Mouse (Mus musculus) NIH3T3 (cell line): ENCODE results near the gene Ackr2.

Experiments used
- DNase-seq: peaks from one replicate; pipeline ENCODE4 v3.0.0-alpha.2; 2012; ENCODE audit warnings: low read depth

The Ackr2 gene

GRCm38 (mm10) chr9:121892057-121892687 is 6.0 kb upstream of the Ackr2 start:
- no peak for DNase-seq

- DNase-seq = no peak
Measured at GRCm38 (mm10) chr9:121894447-121894846, 3.7 kb upstream of the Ackr2 start.

GRCm38 (mm10) chr9:121895392-121895993 is 2.7 kb upstream of the Ackr2 start:
- DNase-seq = no peak

GRCm38 (mm10) chr9:121896820-121897219 is 1.3 kb upstream of the Ackr2 start:
- DNase-seq = no peak

GRCm38 (mm10) chr9:121899306-121899705 is 1.2 kb downstream of the Ackr2 start:
- DNase-seq = no peak

GRCm38 (mm10) chr9:121900282-121900855 is 2.2 kb downstream of the Ackr2 start:
- DNase-seq = no peak

- no peak for DNase-seq
Measured at GRCm38 (mm10) chr9:121901710-121902700, 3.9 kb downstream of the Ackr2 start.

- DNase-seq = no peak
Measured at GRCm38 (mm10) chr9:121903476-121904305, 5.5 kb downstream of the Ackr2 start.

GRCm38 (mm10) chr9:121904319-121904718 is 6.2 kb downstream of the Ackr2 start:
- DNase-seq = no peak

GRCm38 (mm10) chr9:121904946-121905345 is 6.8 kb downstream of the Ackr2 start:
- DNase-seq = no peak

- peak; percentile 17 for DNase-seq
Measured at GRCm38 (mm10) chr9:121905556-121906185, 7.5 kb downstream of the Ackr2 start.

GRCm38 (mm10) chr9:121906456-121906855 is 8.3 kb downstream of the Ackr2 start:
- no peak for DNase-seq

GRCm38 (mm10) chr9:121907356-121908070 is 9.4 kb downstream of the Ackr2 start:
- no peak for DNase-seq

- DNase-seq = no peak
Measured at GRCm38 (mm10) chr9:121908321-121908720, 10.2 kb downstream of the Ackr2 start.

- no peak for DNase-seq
Measured at GRCm38 (mm10) chr9:121909635-121910034, 11.5 kb downstream of the Ackr2 start.

- no peak for DNase-seq
Measured at GRCm38 (mm10) chr9:121911196-121911595, 13.0 kb downstream of the Ackr2 start.

GRCm38 (mm10) chr9:121912786-121913185 is 14.6 kb downstream of the Ackr2 start:
- no peak for DNase-seq

GRCm38 (mm10) chr9:121914226-121914757 is 16.1 kb downstream of the Ackr2 start:
- DNase-seq = peak; percentile 79

GRCm38 (mm10) chr9:121915056-121915455 is 16.9 kb downstream of the Ackr2 start:
- no peak for DNase-seq

GRCm38 (mm10) chr9:121916102-121916501 is 17.9 kb downstream of the Ackr2 start, which contains the start of gene Cyp8b1:
Gene Cyp8b1, minus strand, starts transcription at chr9:121916305.
- peak; percentile 17 for DNase-seq
